Mouse (Mus musculus): Measurements from ENCODE around the gene Mettl11b. TPM values are rescaled to one million over a fixed set of nuclear protein-coding genes. Genes with fewer than 3 reads are reported as not detected.

Gene Mettl11b
- total and polyA plus RNA-seq, 2 experiments, result not detected

GRCm38 (mm10) chr1:163723913-163724312, 1.1 kb downstream of the Mettl11b start:
- H3K27me3 ChIP-seq (ENCODE audit: control insufficient read depth, insufficient read depth, low read length), result no peaks in the 10 kb centered on the region
- H3K4me3 ChIP-seq (ENCODE audit: insufficient read depth, low read depth, low read length), result no peak overlapping the region
- H3K36me3 ChIP-seq (ENCODE audit: control insufficient read depth, insufficient read depth, low read length), result no peaks in the 10 kb centered on the region
- H3K9ac ChIP-seq (ENCODE audit: low read depth, low read length), result no peak overlapping the region
- no peaks in the 10 kb centered on the region for H3K79me2 ChIP-seq (ENCODE audit: control insufficient read depth, insufficient read depth, low read length)
- no peak for TF ChIP-seq POLR2A (IDR thresholded peaks at IDR 0.05; ENCODE audit: extremely low read depth, insufficient read depth, low read length)
- TF ChIP-seq CTCF (IDR thresholded peaks at IDR 0.05; ENCODE audit: low read depth, low read length), result no peak
- no peak for DNase-seq (ENCODE audit: extremely low read depth, low read depth, low spot score)
- H3K4me1 ChIP-seq (ENCODE audit: control insufficient read depth, insufficient read depth, low read length), result no peaks in the 10 kb centered on the region
- WGBS, result 16% methylated on average over 1 of the region's 1 CpGs
- no peak overlapping the region for H3K27ac ChIP-seq (replicated peaks; ENCODE audit: insufficient read depth, low read depth, low read length)

GRCm38 (mm10) chr1:163708618-163709017, 16.4 kb downstream of the Mettl11b start:
- Histone ChIP-seq H3K4me3 (ENCODE audit: insufficient read depth, low read depth, low read length) (no peak overlapping the region), H3K27ac (replicated peaks; ENCODE audit: insufficient read depth, low read depth, low read length) (no peak overlapping the region), H3K36me3 (ENCODE audit: control insufficient read depth, insufficient read depth, low read length) (no peaks in the 10 kb centered on the region), H3K4me1 (ENCODE audit: control insufficient read depth, insufficient read depth, low read length) (no peaks in the 10 kb centered on the region), H3K79me2 (ENCODE audit: control insufficient read depth, insufficient read depth, low read length) (no peaks in the 10 kb centered on the region), H3K9ac (ENCODE audit: low read depth, low read length) (no peak overlapping the region), H3K27me3 (ENCODE audit: control insufficient read depth, insufficient read depth, low read length) (no peaks in the 10 kb centered on the region)
- WGBS, result 66% methylated on average over 2 of the region's 2 CpGs
- no peak for DNase-seq (ENCODE audit: extremely low read depth, low read depth, low spot score)
- TF ChIP-seq CTCF (IDR thresholded peaks at IDR 0.05; ENCODE audit: low read depth, low read length) (no peak), POLR2A (IDR thresholded peaks at IDR 0.05; ENCODE audit: extremely low read depth, insufficient read depth, low read length) (no peak)

- no peak overlapping the region for H3K27ac ChIP-seq (replicated peaks; ENCODE audit: insufficient read depth, low read depth, low read length)
- H3K9ac ChIP-seq (ENCODE audit: low read depth, low read length), result no peak overlapping the region
- H3K4me3 ChIP-seq (ENCODE audit: insufficient read depth, low read depth, low read length), result no peak overlapping the region
- H3K4me1 ChIP-seq (ENCODE audit: control insufficient read depth, insufficient read depth, low read length), result no peaks in the 10 kb centered on the region
- no peak for DNase-seq (ENCODE audit: extremely low read depth, low read depth, low spot score)
- H3K27me3 ChIP-seq (ENCODE audit: control insufficient read depth, insufficient read depth, low read length), result no peaks in the 10 kb centered on the region
- no peaks in the 10 kb centered on the region for H3K79me2 ChIP-seq (ENCODE audit: control insufficient read depth, insufficient read depth, low read length)
- TF ChIP-seq CTCF (IDR thresholded peaks at IDR 0.05; ENCODE audit: low read depth, low read length) (no peak), POLR2A (IDR thresholded peaks at IDR 0.05; ENCODE audit: extremely low read depth, insufficient read depth, low read length) (no peak)
- 88% methylated on average over 7 of the region's 7 CpGs for WGBS
- H3K36me3 ChIP-seq (ENCODE audit: control insufficient read depth, insufficient read depth, low read length), result no peaks in the 10 kb centered on the region
Observed at GRCm38 (mm10) chr1:163700571-163700970, 24.5 kb downstream of the Mettl11b start.

- Histone ChIP-seq H3K4me3 (ENCODE audit: insufficient read depth, low read depth, low read length) (no peak overlapping the region), H3K79me2 (ENCODE audit: control insufficient read depth, insufficient read depth, low read length) (no peaks in the 10 kb centered on the region), H3K27ac (replicated peaks; ENCODE audit: insufficient read depth, low read depth, low read length) (no peak overlapping the region), H3K27me3 (ENCODE audit: control insufficient read depth, insufficient read depth, low read length) (no peaks in the 10 kb centered on the region), H3K9ac (ENCODE audit: low read depth, low read length) (no peak overlapping the region), H3K4me1 (ENCODE audit: control insufficient read depth, insufficient read depth, low read length) (no peaks in the 10 kb centered on the region), H3K36me3 (ENCODE audit: control insufficient read depth, insufficient read depth, low read length) (no peaks in the 10 kb centered on the region)
- DNase-seq (ENCODE audit: extremely low read depth, low read depth, low spot score), result no peak
- WGBS, result 81% methylated on average over 3 of the region's 3 CpGs
- no peak for TF ChIP-seq CTCF (IDR thresholded peaks at IDR 0.05; ENCODE audit: low read depth, low read length)
- TF ChIP-seq POLR2A (IDR thresholded peaks at IDR 0.05; ENCODE audit: extremely low read depth, insufficient read depth, low read length), result no peak
Observed at GRCm38 (mm10) chr1:163699702-163700101, 25.3 kb downstream of the Mettl11b start.

GRCm38 (mm10) chr1:163691860-163692259, 33.2 kb downstream of the Mettl11b start:
- no peak overlapping the region for H3K27ac ChIP-seq (replicated peaks; ENCODE audit: insufficient read depth, low read depth, low read length)
- DNase-seq (ENCODE audit: extremely low read depth, low read depth, low spot score), result no peak
- no peak overlapping the region for H3K9ac ChIP-seq (ENCODE audit: low read depth, low read length)
- H3K4me1 ChIP-seq (ENCODE audit: control insufficient read depth, insufficient read depth, low read length), result no peaks in the 10 kb centered on the region
- no peaks in the 10 kb centered on the region for H3K27me3 ChIP-seq (ENCODE audit: control insufficient read depth, insufficient read depth, low read length)
- TF ChIP-seq CTCF (IDR thresholded peaks at IDR 0.05; ENCODE audit: low read depth, low read length), result no peak
- TF ChIP-seq POLR2A (IDR thresholded peaks at IDR 0.05; ENCODE audit: extremely low read depth, insufficient read depth, low read length), result no peak
- no peak overlapping the region for H3K4me3 ChIP-seq (ENCODE audit: insufficient read depth, low read depth, low read length)
- no peaks in the 10 kb centered on the region for H3K79me2 ChIP-seq (ENCODE audit: control insufficient read depth, insufficient read depth, low read length)
- H3K36me3 ChIP-seq (ENCODE audit: control insufficient read depth, insufficient read depth, low read length), result no peaks in the 10 kb centered on the region
- WGBS, result 84% methylated on average over 3 of the region's 3 CpGs

- 78% methylated on average over 2 of the region's 2 CpGs for WGBS
- Histone ChIP-seq H3K4me3 (ENCODE audit: insufficient read depth, low read depth, low read length) (no peak overlapping the region), H3K9ac (ENCODE audit: low read depth, low read length) (no peak overlapping the region), H3K27me3 (ENCODE audit: control insufficient read depth, insufficient read depth, low read length) (no peaks in the 10 kb centered on the region), H3K27ac (replicated peaks; ENCODE audit: insufficient read depth, low read depth, low read length) (no peak overlapping the region), H3K79me2 (ENCODE audit: control insufficient read depth, insufficient read depth, low read length) (no peaks in the 10 kb centered on the region), H3K4me1 (ENCODE audit: control insufficient read depth, insufficient read depth, low read length) (no peaks in the 10 kb centered on the region), H3K36me3 (ENCODE audit: control insufficient read depth, insufficient read depth, low read length) (no peaks in the 10 kb centered on the region)
- no peak for TF ChIP-seq POLR2A (IDR thresholded peaks at IDR 0.05; ENCODE audit: extremely low read depth, insufficient read depth, low read length)
- TF ChIP-seq CTCF (IDR thresholded peaks at IDR 0.05; ENCODE audit: low read depth, low read length), result no peak
- no peak for DNase-seq (ENCODE audit: extremely low read depth, low read depth, low spot score)
Observed at GRCm38 (mm10) chr1:163682935-163683430, 42.0 kb downstream of the Mettl11b start.
